Mouse (Mus musculus) liver, embryonic 12.5 days (tissue): Measurements from ENCODE around the gene Zfp219. TPM values are rescaled to one million over a fixed set of nuclear protein-coding genes. Genes with fewer than 3 reads are reported as not detected.

Experiments used
- polyA plus RNA-seq: library from polyadenylated mRNA; unstranded; fragments of >200 nt; fragmentation: Nextera tagmentation; extraction: Ambion mirVana; gene quantifications from 2 replicates; pipeline ENCODE4 v1.2.1, GENCODE M21; 2016

Zfp219 gene
- polyA plus RNA-seq, 1 experiment from 2014 or later: 15.8 TPM

Other genes with a start within 250 kb of the Zfp219 start
- not detected in 2 replicates for gene Ang4, start 247.1 kb downstream of the Zfp219 start, polyA plus RNA-seq
- gene AY358078, start 220.7 kb downstream of the Zfp219 start, polyA plus RNA-seq: not detected in 2 replicates
- gene Ear6, start 167.0 kb downstream of the Zfp219 start, polyA plus RNA-seq: 3.6 and 12.0 TPM in 2 replicates
- 19.6 and 20.4 TPM in 2 replicates for gene Mettl17, start 135.9 kb downstream of the Zfp219 start, polyA plus RNA-seq
- 0.06 and 0.11 TPM in 2 replicates for gene Slc39a2, start 127.8 kb downstream of the Zfp219 start, polyA plus RNA-seq
- 17.0 and 17.3 TPM in 2 replicates for gene Ndrg2, start 106.6 kb downstream of the Zfp219 start, polyA plus RNA-seq
- not detected in 2 replicates for gene Tppp2, start 102.3 kb downstream of the Zfp219 start, polyA plus RNA-seq
- gene Rnase13, start 98.0 kb downstream of the Zfp219 start, polyA plus RNA-seq: not detected in 2 replicates
- gene Arhgef40, start 36.0 kb downstream of the Zfp219 start, polyA plus RNA-seq: 34.8 and 40.1 TPM in 2 replicates
- gene Tmem253, start 5.1 kb downstream of the Zfp219 start, polyA plus RNA-seq: 0.32 and 0.39 TPM in 2 replicates
- gene Olfr221, start 21.7 kb upstream of the Zfp219 start, polyA plus RNA-seq: not detected in 2 replicates
- 438 and 448 TPM in 2 replicates for gene Hnrnpc, start 83.3 kb upstream of the Zfp219 start, polyA plus RNA-seq
- gene Rpgrip1, start 90.0 kb upstream of the Zfp219 start, polyA plus RNA-seq: 58.2 and 62.1 TPM in 2 replicates
- gene Supt16, start 176.7 kb upstream of the Zfp219 start, polyA plus RNA-seq: 53.7 TPM in 2 replicates
- gene Chd8, start 237.0 kb upstream of the Zfp219 start, polyA plus RNA-seq: 20.8 and 20.9 TPM in 2 replicates